Mouse (Mus musculus): Measurements from ENCODE around the gene Mlc1. TPM values are rescaled to one million over a fixed set of nuclear protein-coding genes. Genes with fewer than 3 reads are reported as not detected.

The Mlc1 gene
- polyA plus RNA-seq, 1 experiment from 2014 or later, result not detected

- Histone ChIP-seq H3K36me3 (ENCODE audit: control insufficient read depth, insufficient read depth, low read length) (no peaks in the 10 kb centered on the region), H3K27me3 (ENCODE audit: control insufficient read depth, insufficient read depth, low read length) (0 out of 2 replicates have a peak, but pooled peaks cover 3% of the 10 kb centered on the region), H3K9me3 (replicated peaks; ENCODE audit: control insufficient read depth, low read length) (no peaks in the 10 kb centered on the region), H3K4me1 (ENCODE audit: control insufficient read depth, insufficient read depth, low read length) (no peaks in the 10 kb centered on the region), H3K9ac (ENCODE audit: low read depth, low read length) (no peak overlapping the region), H3K4me3 (ENCODE audit: low read depth, low read length) (no peak overlapping the region), H3K27ac (ENCODE audit: low read depth, low read length) (no peak overlapping the region), H3K4me2 (no peak overlapping the region)
- 26% methylated on average over 12 of the region's 12 CpGs for WGBS (ENCODE audit: insufficient replicate concordance)
- no peak for ATAC-seq (replicated peaks; ENCODE audit: insufficient number of reproducible peaks, low FRiP score, low TSS enrichment)
These were observed 57.4 kb downstream of the Mlc1 start for GRCm38 (mm10) chr15:88921131-88921991.

GRCm38 (mm10) chr15:88920065-88920464, 58.7 kb downstream of the Mlc1 start:
- WGBS (ENCODE audit: insufficient replicate concordance), result 95% methylated on average over 1 of the region's 1 CpGs

DNA sequence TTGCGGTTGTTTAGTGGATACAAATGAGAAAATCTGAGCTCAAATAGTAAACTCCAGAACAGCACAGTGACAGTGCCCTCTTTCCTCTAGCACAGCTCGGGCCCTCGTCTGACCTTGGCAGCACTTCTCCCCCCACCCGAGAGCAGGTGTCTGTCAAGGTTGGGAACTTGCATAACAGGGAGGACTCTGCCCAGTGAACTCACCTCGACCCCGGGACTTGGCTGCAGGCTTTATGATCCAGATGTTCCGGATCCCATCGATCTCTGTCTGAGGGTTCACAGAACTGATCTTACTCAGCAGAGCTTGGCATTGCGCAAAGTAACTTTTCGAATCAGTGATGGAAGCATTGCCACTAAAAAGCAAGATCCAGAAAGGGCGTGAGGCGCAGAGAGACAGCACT, 59.5 kb downstream of the Mlc1 start:
- H3K9me3 ChIP-seq (replicated peaks; ENCODE audit: control insufficient read depth, low read length), result no peaks in the 10 kb centered on the region
- WGBS (ENCODE audit: insufficient replicate concordance), result 81% methylated on average over 12 of the region's 12 CpGs
- no peak for ATAC-seq (replicated peaks; ENCODE audit: insufficient number of reproducible peaks, low FRiP score, low TSS enrichment)

More at GRCm38 (mm10) chr15:88920065-88920464, 58.7 kb downstream of the Mlc1 start:
- H3K27ac ChIP-seq (ENCODE audit: low read depth, low read length), result no peak overlapping the region
- H3K4me1 ChIP-seq (ENCODE audit: control insufficient read depth, insufficient read depth, low read length), result no peaks in the 10 kb centered on the region
- no peaks in the 10 kb centered on the region for H3K36me3 ChIP-seq (ENCODE audit: control insufficient read depth, insufficient read depth, low read length)
- H3K9me3 ChIP-seq (replicated peaks; ENCODE audit: control insufficient read depth, low read length), result no peaks in the 10 kb centered on the region
- no peak overlapping the region for H3K9ac ChIP-seq (ENCODE audit: low read depth, low read length)
- H3K4me2 ChIP-seq, result no peak overlapping the region
- no peak overlapping the region for H3K4me3 ChIP-seq (ENCODE audit: low read depth, low read length)
- ATAC-seq (replicated peaks; ENCODE audit: insufficient number of reproducible peaks, low FRiP score, low TSS enrichment), result no peak
- 0 out of 2 replicates have a peak, but pooled peaks cover 3% of the 10 kb centered on the region for H3K27me3 ChIP-seq (ENCODE audit: control insufficient read depth, insufficient read depth, low read length)

DNA sequence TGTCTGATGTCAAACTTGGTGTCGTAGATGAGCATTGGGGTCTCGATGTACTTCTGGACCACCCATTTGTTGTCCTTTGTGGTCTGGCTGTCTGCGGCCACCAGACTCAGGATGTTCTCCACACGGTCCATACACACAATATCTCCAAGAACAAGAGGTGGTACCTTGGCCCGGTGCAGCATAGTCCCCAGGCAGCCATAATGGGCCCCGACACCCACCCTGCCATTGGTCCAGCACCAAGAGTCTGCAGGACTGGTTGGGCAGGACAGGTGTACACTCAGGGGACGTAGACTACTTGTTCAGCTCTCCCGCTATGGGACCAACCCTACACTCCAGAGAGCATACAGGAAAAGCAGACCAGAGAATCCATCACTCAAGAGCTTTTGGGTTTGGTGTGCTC, 61.7 kb downstream of the Mlc1 start:
- no peaks in the 10 kb centered on the region for H3K9me3 ChIP-seq (replicated peaks; ENCODE audit: control insufficient read depth, low read length)
- no peak overlapping the region for H3K4me3 ChIP-seq (ENCODE audit: low read depth, low read length)
- no peak overlapping the region for H3K4me2 ChIP-seq
- no peak overlapping the region for H3K27ac ChIP-seq (ENCODE audit: low read depth, low read length)
- no peak for ATAC-seq (replicated peaks; ENCODE audit: insufficient number of reproducible peaks, low FRiP score, low TSS enrichment)
- H3K4me1 ChIP-seq (ENCODE audit: control insufficient read depth, insufficient read depth, low read length), result no peaks in the 10 kb centered on the region
- no peak overlapping the region for H3K9ac ChIP-seq (ENCODE audit: low read depth, low read length)
- WGBS (ENCODE audit: insufficient replicate concordance), result 80% methylated on average over 8 of the region's 8 CpGs
- no peaks in the 10 kb centered on the region for H3K27me3 ChIP-seq (ENCODE audit: control insufficient read depth, insufficient read depth, low read length)
- H3K36me3 ChIP-seq (ENCODE audit: control insufficient read depth, insufficient read depth, low read length), result no peaks in the 10 kb centered on the region

More for the DNA sequence above, 59.5 kb downstream of the Mlc1 start:
- no peak overlapping the region for H3K9ac ChIP-seq (ENCODE audit: low read depth, low read length)
- H3K4me3 ChIP-seq (ENCODE audit: low read depth, low read length), result no peak overlapping the region
- no peaks in the 10 kb centered on the region for H3K4me1 ChIP-seq (ENCODE audit: control insufficient read depth, insufficient read depth, low read length)
- 0 out of 2 replicates have a peak, but pooled peaks cover 3% of the 10 kb centered on the region for H3K27me3 ChIP-seq (ENCODE audit: control insufficient read depth, insufficient read depth, low read length)
- no peak overlapping the region for H3K4me2 ChIP-seq
- H3K36me3 ChIP-seq (ENCODE audit: control insufficient read depth, insufficient read depth, low read length), result no peaks in the 10 kb centered on the region
- H3K27ac ChIP-seq (ENCODE audit: low read depth, low read length), result no peak overlapping the region

- Histone ChIP-seq H3K27ac (ENCODE audit: low read depth, low read length) (no peak overlapping the region), H3K9ac (ENCODE audit: low read depth, low read length) (no peak overlapping the region), H3K27me3 (ENCODE audit: control insufficient read depth, insufficient read depth, low read length) (no peaks in the 10 kb centered on the region), H3K4me1 (ENCODE audit: control insufficient read depth, insufficient read depth, low read length) (no peaks in the 10 kb centered on the region), H3K4me3 (ENCODE audit: low read depth, low read length) (no peak overlapping the region), H3K9me3 (replicated peaks; ENCODE audit: control insufficient read depth, low read length) (no peaks in the 10 kb centered on the region), H3K4me2 (no peak overlapping the region), H3K36me3 (ENCODE audit: control insufficient read depth, insufficient read depth, low read length) (no peaks in the 10 kb centered on the region)
- WGBS (ENCODE audit: insufficient replicate concordance), result 38% methylated on average over 3 of the region's 3 CpGs
- ATAC-seq (replicated peaks; ENCODE audit: insufficient number of reproducible peaks, low FRiP score, low TSS enrichment), result no peak
These were observed 62.4 kb downstream of the Mlc1 start for GRCm38 (mm10) chr15:88916366-88916765.

DNA sequence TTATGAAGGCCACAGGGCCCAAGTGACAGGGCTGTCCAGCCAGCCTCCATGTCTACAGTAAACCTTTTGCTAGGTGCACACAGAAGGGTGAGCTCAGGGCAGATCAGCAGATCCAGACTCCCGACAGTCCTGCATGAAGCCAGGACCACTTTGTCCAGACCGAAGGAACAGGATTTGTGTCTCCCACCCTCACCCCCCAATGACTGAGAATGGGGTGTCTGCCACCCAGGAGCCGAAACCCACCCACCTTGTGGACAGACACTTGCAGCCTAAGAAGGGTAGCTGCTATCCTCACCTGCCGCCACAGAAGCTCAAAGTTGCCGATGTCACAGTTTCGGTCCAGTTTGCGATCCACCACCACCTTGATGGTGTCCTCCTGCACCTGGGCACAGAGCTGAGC, 63.8 kb downstream of the Mlc1 start:
- Histone ChIP-seq H3K4me2 (no peak overlapping the region), H3K27ac (ENCODE audit: low read depth, low read length) (no peak overlapping the region), H3K27me3 (ENCODE audit: control insufficient read depth, insufficient read depth, low read length) (no peaks in the 10 kb centered on the region), H3K36me3 (ENCODE audit: control insufficient read depth, insufficient read depth, low read length) (no peaks in the 10 kb centered on the region), H3K9ac (ENCODE audit: low read depth, low read length) (no peak overlapping the region), H3K9me3 (replicated peaks; ENCODE audit: control insufficient read depth, low read length) (no peaks in the 10 kb centered on the region), H3K4me3 (ENCODE audit: low read depth, low read length) (no peak overlapping the region), H3K4me1 (ENCODE audit: control insufficient read depth, insufficient read depth, low read length) (no peaks in the 10 kb centered on the region)
- no peak for ATAC-seq (replicated peaks; ENCODE audit: insufficient number of reproducible peaks, low FRiP score, low TSS enrichment)
- WGBS (ENCODE audit: insufficient replicate concordance), result 88% methylated on average over 7 of the region's 7 CpGs

- no peak for ATAC-seq (replicated peaks; ENCODE audit: insufficient number of reproducible peaks, low FRiP score, low TSS enrichment)
- H3K9me3 ChIP-seq (replicated peaks; ENCODE audit: control insufficient read depth, low read length), result no peaks in the 10 kb centered on the region
- H3K9ac ChIP-seq (ENCODE audit: low read depth, low read length), result no peak overlapping the region
- H3K27ac ChIP-seq (ENCODE audit: low read depth, low read length), result no peak overlapping the region
- H3K27me3 ChIP-seq (ENCODE audit: control insufficient read depth, insufficient read depth, low read length), result 0 out of 2 replicates have a peak, but pooled peaks cover 2% of the 10 kb centered on the region
- no peak overlapping the region for H3K4me3 ChIP-seq (ENCODE audit: low read depth, low read length)
- no peak overlapping the region for H3K4me2 ChIP-seq
- no peaks in the 10 kb centered on the region for H3K4me1 ChIP-seq (ENCODE audit: control insufficient read depth, insufficient read depth, low read length)
- 70% methylated on average over 4 of the region's 4 CpGs for WGBS (ENCODE audit: insufficient replicate concordance)
- H3K36me3 ChIP-seq (ENCODE audit: control insufficient read depth, insufficient read depth, low read length), result no peaks in the 10 kb centered on the region
These were observed 72.5 kb downstream of the Mlc1 start for GRCm38 (mm10) chr15:88906347-88906746.
